Comparison of ENCODE assay signal across 10 mouse cellular contexts in the genomic region with DNA sequence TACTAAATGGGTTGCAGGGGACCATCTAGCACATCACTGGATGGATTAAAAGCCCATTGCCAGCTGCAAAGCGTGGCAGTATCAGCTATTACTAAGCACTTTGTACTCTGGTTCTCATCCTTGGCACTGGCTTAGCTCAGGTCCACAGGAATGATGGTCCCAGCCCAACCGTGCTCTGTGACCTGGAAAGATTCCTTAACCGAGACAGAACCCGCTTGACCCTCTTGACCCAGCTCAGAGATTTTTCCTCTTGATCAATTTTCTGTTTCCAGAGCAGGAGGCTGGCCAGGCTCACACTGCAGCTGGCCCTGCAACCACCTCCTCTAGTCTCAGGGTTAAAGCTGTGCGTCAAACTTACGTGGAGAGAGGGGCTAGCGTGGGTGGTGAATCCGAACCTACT. TPM values are rescaled to one million over a fixed set of nuclear protein-coding genes. Genes with fewer than 3 reads are reported as not detected.
A peak's percentile ranks its signal among the peaks of the same experiment; 100 is the strongest.
DNase-seq lines count a peak whose midpoint lies in the region; ATAC-seq and TF ChIP-seq lines count a peak whose summit lies in the region.
"Had no signal": no experiment of that assay in that cellular context is flagged by ENCODE, and none has a peak within 500 bp of the region (broad histone marks: within the 10 kb centered on the region; RNA-seq: fewer than 3 reads in every experiment).

No protein-coding gene starts in this region.

- H3K36me3 ChIP-seq in lung, embryonic 14.5 days (ENCODE audit: insufficient read depth) = 0 out of 2 replicates have a peak, but pooled peaks cover 5% of the 10 kb centered on the region
- H3K36me3 ChIP-seq in forebrain, postnatal 0 days (ENCODE audit: insufficient read depth) = no peaks in the 10 kb centered on the region
- no peaks in the 10 kb centered on the region for H3K36me3 ChIP-seq in kidney, postnatal 0 days (ENCODE audit: insufficient read depth, low read length)
- no peaks in the 10 kb centered on the region for H3K36me3 ChIP-seq in neural tube, embryonic 15.5 days

- H3K27me3 ChIP-seq in lung, embryonic 14.5 days (ENCODE audit: insufficient read depth, low read length) = no peaks in the 10 kb centered on the region
- H3K27me3 ChIP-seq in forebrain, postnatal 0 days (ENCODE audit: insufficient read depth, low read length) = no peaks in the 10 kb centered on the region
- H3K27me3 ChIP-seq in kidney, postnatal 0 days (ENCODE audit: insufficient read depth, low read length) = no peaks in the 10 kb centered on the region
- no peaks in the 10 kb centered on the region for H3K27me3 ChIP-seq in neural tube, embryonic 15.5 days (replicated peaks)

- no peaks in the 10 kb centered on the region for H3K9me3 ChIP-seq in lung, embryonic 14.5 days (ENCODE audit: low read depth, low read length)
- no peaks in the 10 kb centered on the region for H3K9me3 ChIP-seq in forebrain, postnatal 0 days (ENCODE audit: low read length)
- no peaks in the 10 kb centered on the region for H3K9me3 ChIP-seq in kidney, postnatal 0 days (replicated peaks; ENCODE audit: low read length)
- H3K9me3 ChIP-seq in neural tube, embryonic 15.5 days (replicated peaks) = no peaks in the 10 kb centered on the region

- H3K4me3 ChIP-seq in lung, embryonic 14.5 days (ENCODE audit: low read depth, low read length) = peak overlapping the region; percentile 53
- H3K4me3 ChIP-seq in forebrain, postnatal 0 days (ENCODE audit: low read depth, low read length) = peak overlapping the region; percentile 56
- peak overlapping the region; percentile 36; the same call in 1 of the 2 replicates for H3K4me3 ChIP-seq in kidney, postnatal 0 days (replicated peaks; ENCODE audit: low read depth, low read length)
- H3K4me3 ChIP-seq in neural tube, embryonic 15.5 days (replicated peaks) = peak overlapping the region; percentile 57

- peak overlapping the region; percentile 64 for H3K4me2 ChIP-seq in lung, embryonic 14.5 days
- peak overlapping the region; percentile 84 for H3K4me2 ChIP-seq in forebrain, postnatal 0 days (ENCODE audit: low read depth)
- H3K4me2 ChIP-seq in kidney, postnatal 0 days (ENCODE audit: low read length) = peak overlapping the region; percentile 50
- H3K4me2 ChIP-seq in neural tube, embryonic 15.5 days = peak overlapping the region; percentile 79

- no peak for ATAC-seq in lung, embryonic 14.5 days (ENCODE audit: insufficient read depth)
- ATAC-seq in forebrain, postnatal 0 days = no peak
- ATAC-seq in kidney, postnatal 0 days (replicated peaks; ENCODE audit: low FRiP score, low read depth) = 0 out of 2 replicates have a peak, but pooled peaks have one; percentile 30
- no peak for ATAC-seq in neural tube, embryonic 15.5 days (ENCODE audit: low FRiP score)

- 0 out of 2 replicates have a peak overlapping the region, but pooled peaks have one; percentile 0 for H3K27ac ChIP-seq in lung, embryonic 14.5 days (ENCODE audit: low read depth)
- 0 out of 2 replicates have a peak overlapping the region, but pooled peaks have one; percentile 37 for H3K27ac ChIP-seq in forebrain, postnatal 0 days (ENCODE audit: low read depth, low read length)
- H3K27ac ChIP-seq in kidney, postnatal 0 days = no peak overlapping the region
- peak overlapping the region; percentile 76; the same call in 1 of the 2 replicates for H3K27ac ChIP-seq in neural tube, embryonic 15.5 days (replicated peaks)

- WGBS in lung, embryonic 14.5 days = 29% methylated on average over 8 of the region's 8 CpGs
- 47% methylated on average over 8 of the region's 8 CpGs for WGBS in forebrain, postnatal 0 days
- 35% methylated on average over 8 of the region's 8 CpGs for WGBS in kidney, postnatal 0 days
- 40% methylated on average over 8 of the region's 8 CpGs for WGBS in neural tube, embryonic 15.5 days

- H3K9ac ChIP-seq in lung, embryonic 14.5 days = peak overlapping the region; percentile 63
- peak overlapping the region; percentile 71 for H3K9ac ChIP-seq in forebrain, postnatal 0 days
- H3K9ac ChIP-seq in kidney, postnatal 0 days (ENCODE audit: low read depth, low read length) = peak overlapping the region; percentile 50
- peak overlapping the region; percentile 64 for H3K9ac ChIP-seq in neural tube, embryonic 15.5 days (replicated peaks)

- H3K4me1 ChIP-seq in lung, embryonic 14.5 days (ENCODE audit: insufficient read depth) = peaks cover 10% of the 10 kb centered on the region; the same call in 1 of the 2 replicates
- H3K4me1 ChIP-seq in forebrain, postnatal 0 days (ENCODE audit: insufficient read depth) = peaks cover 16% of the 10 kb centered on the region
- peaks cover 11% of the 10 kb centered on the region; the same call in 1 of the 2 replicates for H3K4me1 ChIP-seq in kidney, postnatal 0 days (replicated peaks; ENCODE audit: insufficient read depth, low read length)
- H3K4me1 ChIP-seq in neural tube, embryonic 15.5 days = peaks cover 41% of the 10 kb centered on the region

- no peak for TF ChIP-seq CTCF in lung, embryonic 14.5 days (IDR thresholded peaks at IDR 0.05; ENCODE audit: low read depth)
- no peak for TF ChIP-seq CTCF in forebrain, postnatal 0 days (IDR thresholded peaks at IDR 0.05; ENCODE audit: low read depth)
- TF ChIP-seq CTCF in kidney, postnatal 0 days (IDR thresholded peaks at IDR 0.05; ENCODE audit: low read depth) = no peak

- DNase-seq in lung, embryonic 14.5 days = no peak
- DNase-seq in lung, postnatal 4 days = no peak
- no peak for DNase-seq in forebrain, postnatal 0 days
- no peak for DNase-seq in kidney, postnatal 0 days (ENCODE audit: low spot score)
- DNase-seq in adrenal gland, postnatal 36 days = no peak
- DNase-seq in cerebellum, adult 18-20 months = no peak
- DNase-seq in adrenal gland, adult 8-10 months = no peak

RNA-seq across cellular contexts. Expression of gene Camk1g, which starts 1.0 kb away (rescaled TPM):
- 28.4 and 31.8 TPM in 2 replicates for polyA plus RNA-seq in lung, embryonic 14.5 days (2014; fragmentation: Nextera tagmentation; extraction: Ambion mirVana)
- total RNA-seq in forebrain, postnatal 0 days (2014; rRNA removed) = 50.3 and 56.1 TPM in 2 replicates
- 37.4 and 46.0 TPM in 2 replicates for polyA plus RNA-seq in forebrain, postnatal 0 days (2015; fragmentation: Nextera tagmentation; extraction: Ambion mirVana)
- 6.8 and 8.5 TPM in 2 replicates for polyA plus RNA-seq in kidney, postnatal 0 days (2015; fragmentation: Nextera tagmentation; extraction: Ambion mirVana)
- 40.8 and 49.5 TPM in 2 replicates for polyA plus RNA-seq in neural tube, embryonic 15.5 days (2015; fragmentation: Nextera tagmentation; extraction: Ambion mirVana)
- under 1 TPM; 0.26 TPM for total RNA-seq in adrenal gland, postnatal 36 days (2021)
- under 1 TPM in 3 of 4 experiments, not detected in 1; 0.12 to 0.49 (median 0.35) TPM for total RNA-seq in adrenal gland, adult 8-10 months (2022)
- total RNA-seq: liver, adult 2 months; MEL had no signal
- polyA plus RNA-seq: liver, adult 2 months had no signal
